Mouse (Mus musculus) MEL (cell line): ENCODE results near the gene Clint1. TPM values are rescaled to one million over a fixed set of nuclear protein-coding genes. Genes with fewer than 3 reads are reported as not detected.
A peak's percentile ranks its signal among the peaks of the same experiment; 100 is the strongest.

Experiments used
- DNase-seq: peaks from one replicate; pipeline ENCODE4 v3.0.0; 2011; ENCODE audit warnings: low read depth, low spot score
- H3K27ac ChIP-seq: 2 replicates; pipeline ENCODE4 v1.5.1; 2012; ENCODE audit warnings: low read depth, mild to moderate bottlenecking, control low read depth, low read length, moderate library complexity; ENCODE audit not compliant: control insufficient read depth
- H3K27me3 ChIP-seq, 2 experiments: fragments of 150-350 bp in 1 of 2; sonication (generic) in 1 of 2; 2 replicates each; pipeline ENCODE4 v1.6.1; 2012; ENCODE audit warnings: low read length in 2 of 2, mild to moderate bottlenecking in 2 of 2, improper control_type of control experiment in 1 of 2, moderate library complexity in 1 of 2; ENCODE audit not compliant: insufficient read depth in 2 of 2, control insufficient read depth in 1 of 2
- H3K36me3 ChIP-seq, 2 experiments: 2 replicates each; pipeline ENCODE4 v1.6.1; 2012 to 2014; ENCODE audit warnings: low read length in 2 of 2, improper control_type of control experiment in 1 of 2, inconsistent platforms in 1 of 2, mild to moderate bottlenecking in 1 of 2; ENCODE audit not compliant: insufficient read depth in 2 of 2, control insufficient read depth in 1 of 2
- H3K4me1 ChIP-seq, 2 experiments: fragments of 150-350 bp in 1 of 2; sonication (generic) in 1 of 2; 2 replicates each; pipeline ENCODE4 v1.6.1; 2012; ENCODE audit warnings: low read length in 2 of 2, improper control_type of control experiment in 1 of 2, mild to moderate bottlenecking in 1 of 2; ENCODE audit not compliant: insufficient read depth in 2 of 2, control insufficient read depth in 1 of 2
- H3K4me3 ChIP-seq, 2 experiments: fragments of 150-350 bp in 1 of 2; sonication (generic) in 1 of 2; 2 replicates each; pipeline ENCODE4 v1.5.1; 2012; ENCODE audit warnings: low read depth in 2 of 2, low read length in 2 of 2, mild to moderate bottlenecking in 2 of 2, moderate library complexity in 2 of 2, control low read depth in 1 of 2, improper control_type of control experiment in 1 of 2; ENCODE audit not compliant: control insufficient read depth in 1 of 2, insufficient read depth in 1 of 2
- H3K79me2 ChIP-seq: 2 replicates; pipeline ENCODE4 v1.6.1; 2012; ENCODE audit warnings: mild to moderate bottlenecking, low read length, moderate library complexity; ENCODE audit not compliant: control insufficient read depth, poor library complexity, insufficient read depth
- H3K9ac ChIP-seq: 2 replicates; pipeline ENCODE4 v1.6.1; 2012; ENCODE audit warnings: low read depth, mild to moderate bottlenecking, control low read depth, low read length, moderate library complexity; ENCODE audit not compliant: control insufficient read depth, poor library complexity, severe bottlenecking
- H3K9me3 ChIP-seq: fragments of 150-350 bp; sonication (generic); replicated peaks from 2 replicates; pipeline ENCODE4 v1.6.1; 2012; ENCODE audit warnings: mild to moderate bottlenecking, low read length, improper control_type of control experiment, moderate library complexity; ENCODE audit not compliant: insufficient read depth
- BHLHE40 ChIP-seq: IDR thresholded peaks from 2 replicates; pipeline ENCODE4 v1.6.1; 2012; ENCODE audit warnings: low read depth, mild to moderate bottlenecking, inconsistent platforms, low read length, improper control_type of control experiment, borderline replicate concordance
- CHD1 ChIP-seq: IDR thresholded peaks from 2 replicates; pipeline ENCODE4 v1.6.1; 2012; ENCODE audit warnings: low read depth, mild to moderate bottlenecking, inconsistent platforms, low read length, improper control_type of control experiment
- CHD2 ChIP-seq: IDR thresholded peaks from 2 replicates; pipeline ENCODE4 v1.6.1; 2011; ENCODE audit warnings: low read length, improper control_type of control experiment
- E2F4 ChIP-seq: IDR thresholded peaks from 2 replicates; pipeline ENCODE4 v1.6.1; 2011; ENCODE audit warnings: low read depth, low read length, improper control_type of control experiment, borderline replicate concordance
- ELF1 ChIP-seq: IDR thresholded peaks from 2 replicates; pipeline ENCODE4 v1.6.1; 2014; ENCODE audit warnings: low read depth, mild to moderate bottlenecking, inconsistent platforms, low read length, improper control_type of control experiment, moderate library complexity
- ETS1 ChIP-seq: IDR thresholded peaks from 2 replicates; pipeline ENCODE4 v1.6.1; 2012; ENCODE audit warnings: low read depth, mild to moderate bottlenecking, inconsistent platforms, low read length, improper control_type of control experiment, moderate library complexity
- HCFC1 ChIP-seq: IDR thresholded peaks from 2 replicates; pipeline ENCODE4 v1.6.1; 2012; ENCODE audit warnings: low read depth, mild to moderate bottlenecking, inconsistent platforms, low read length, improper control_type of control experiment, moderate library complexity
- MAZ ChIP-seq: IDR thresholded peaks from 2 replicates; pipeline ENCODE4 v1.6.1; 2012; ENCODE audit warnings: low read depth, mild to moderate bottlenecking, inconsistent platforms, low read length, improper control_type of control experiment
- MXI1 ChIP-seq: IDR thresholded peaks from 2 replicates; pipeline ENCODE4 v1.6.1; 2011; ENCODE audit warnings: mild to moderate bottlenecking, low read depth, low read length, improper control_type of control experiment
- MYC ChIP-seq: IDR thresholded peaks from 2 replicates; pipeline ENCODE4 v1.6.1; 2011; ENCODE audit warnings: low read depth, mild to moderate bottlenecking, low read length, improper control_type of control experiment, moderate library complexity
- NELFE ChIP-seq: IDR thresholded peaks from 2 replicates; pipeline ENCODE4 v1.6.1; 2011; ENCODE audit warnings: low read depth, low read length, improper control_type of control experiment
- NRF1 ChIP-seq: IDR thresholded peaks from 2 replicates; pipeline ENCODE4 v1.6.1; 2014; ENCODE audit warnings: low read depth, mild to moderate bottlenecking, inconsistent platforms, low read length, improper control_type of control experiment, moderate library complexity; ENCODE audit not compliant: poor library complexity, insufficient read depth, severe bottlenecking
- POLR2AphosphoS2 ChIP-seq: IDR thresholded peaks from 2 replicates; pipeline ENCODE4 v1.6.1; 2011; ENCODE audit warnings: low read length, improper control_type of control experiment
- POLR2AphosphoS5 ChIP-seq: IDR thresholded peaks from 2 replicates; pipeline ENCODE4 v1.6.1; 2012; ENCODE audit warnings: low read depth, borderline replicate concordance, mild to moderate bottlenecking, inconsistent platforms, low read length, moderate library complexity, mixed read lengths
- SIN3A ChIP-seq: IDR thresholded peaks from 2 replicates; pipeline ENCODE4 v1.6.1; 2012; ENCODE audit warnings: low read length, improper control_type of control experiment, inconsistent platforms
- SMC3 ChIP-seq: IDR thresholded peaks from 2 replicates; pipeline ENCODE4 v1.6.1; 2011; ENCODE audit warnings: low read depth, low read length, improper control_type of control experiment
- TAL1 ChIP-seq: IDR thresholded peaks from 2 replicates; pipeline ENCODE4 v1.6.1; 2012; ENCODE audit warnings: mild to moderate bottlenecking, inconsistent platforms, low read length, moderate library complexity, mixed read lengths
- ZNF384 ChIP-seq: IDR thresholded peaks from 2 replicates; pipeline ENCODE4 v1.6.1; 2012; ENCODE audit warnings: low read depth, mild to moderate bottlenecking, inconsistent platforms, low read length, improper control_type of control experiment
- polyA plus RNA-seq, 2 experiments: library from polyadenylated mRNA; stranded (reverse) in 1 of 2; unstranded in 1 of 2; fragments of >175 nt in 1 of 2; fragments of >200 nt in 1 of 2; gene quantifications; 2 replicates each; pipeline versions ENCODE4 v1.2.1 to v1.2.4; 2012; ENCODE audit warnings: low replicate concordance in 2 of 2, low read depth in 1 of 2; ENCODE audit not compliant: insufficient read length in 2 of 2, insufficient read depth in 1 of 2, missing spikeins in 1 of 2
- total RNA-seq: library from RNA; depleted of rRNA; stranded (reverse); fragments of 300-350 nt; gene quantifications from 2 replicates; pipeline ENCODE4 v1.2.3, GENCODE M21; 2012

The Clint1 gene
- total and polyA plus RNA-seq, 3 experiments, result 58.5 to 184 (median 102) TPM

DNA sequence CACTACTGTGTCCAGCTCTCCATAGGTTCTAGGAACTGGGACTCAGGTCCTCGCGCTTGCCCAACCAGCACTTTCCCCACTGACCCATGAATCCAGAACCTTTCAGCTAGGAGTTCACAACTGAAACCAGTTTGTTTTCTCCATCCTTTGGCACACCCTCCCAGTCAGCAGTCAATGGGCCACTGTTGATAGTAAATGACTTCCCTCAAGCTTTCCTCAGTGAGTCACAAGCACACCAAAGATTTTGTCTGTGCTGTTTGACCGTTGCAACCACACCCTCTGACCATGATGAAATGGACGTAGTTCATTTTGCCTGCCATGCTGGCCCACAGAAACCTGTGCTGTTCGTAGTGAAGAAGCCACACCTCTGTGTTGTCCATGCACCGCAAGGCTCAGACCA is 30.9 kb upstream of the Clint1 start:
- no peaks in the 10 kb centered on the region for H3K27me3 ChIP-seq
- no peaks in the 10 kb centered on the region for H3K9me3 ChIP-seq
- H3K4me1 ChIP-seq, result no peaks in the 10 kb centered on the region
- no peak for DNase-seq
- H3K36me3 ChIP-seq, result no peaks in the 10 kb centered on the region
- no peak overlapping the region for H3K4me3 ChIP-seq
- H3K27ac ChIP-seq, result no peak overlapping the region
- no peaks in the 10 kb centered on the region for H3K79me2 ChIP-seq
- TF ChIP-seq CHD1 (no peak), NELFE (no peak), E2F4 (no peak), HCFC1 (no peak), ETS1 (no peak), MYC (no peak), SIN3A (no peak), SMC3 (no peak), TAL1 (no peak), MXI1 (no peak), CHD2 (no peak), NRF1 (no peak)
- H3K9ac ChIP-seq, result no peak overlapping the region

DNA sequence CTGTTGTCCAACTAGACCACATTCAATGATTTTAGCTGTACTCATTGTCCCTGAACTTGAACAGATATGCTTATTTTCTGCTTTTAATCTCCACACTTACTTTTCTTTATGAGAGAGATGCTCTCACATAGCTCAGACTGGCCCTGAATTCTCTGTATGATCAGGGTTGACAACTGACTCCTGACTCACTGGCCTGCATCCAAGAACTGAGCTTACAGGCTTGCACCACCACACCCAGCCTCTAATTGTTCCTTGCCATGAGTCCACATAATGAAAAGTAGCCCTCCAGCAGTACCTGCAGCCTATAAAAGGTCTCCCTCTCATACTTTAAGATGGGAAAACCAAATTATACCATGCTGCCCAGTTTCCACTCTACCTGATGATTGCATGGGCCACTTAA is 21.7 kb upstream of the Clint1 start:
- Histone ChIP-seq H3K9me3 (no peaks in the 10 kb centered on the region), H3K27ac (no peak overlapping the region), H3K79me2 (no peaks in the 10 kb centered on the region), H3K4me3 (no peak overlapping the region), H3K36me3 (no peaks in the 10 kb centered on the region; a peak in 1 of 4 replicates), H3K9ac (no peak overlapping the region), H3K27me3 (no peaks in the 10 kb centered on the region), H3K4me1 (peaks cover 5 to 6% of the 10 kb centered on the region in 2 experiments)
- no peak for TF ChIP-seq E2F4
- TF ChIP-seq BHLHE40, result no peak
- no peak for TF ChIP-seq ELF1
- TF ChIP-seq POLR2AphosphoS2, result no peak
- no peak for TF ChIP-seq MXI1
- TF ChIP-seq MAZ, result no peak
- TF ChIP-seq POLR2AphosphoS5, result no peak
- no peak for TF ChIP-seq ZNF384
- no peak for TF ChIP-seq NRF1
- peak; percentile 65 for DNase-seq
